Mouse (Mus musculus) layer of hippocampus, postnatal 10 days (tissue): ENCODE measurements around the gene Tcf7l2. TPM values are rescaled to one million over a fixed set of nuclear protein-coding genes. Genes with fewer than 3 reads are reported as not detected.

ENCODE experiments used
- DNase-seq, 2 experiments: peaks; one replicate each; pipeline ENCODE4 v3.0.0; 2021; ENCODE audit warnings: low spot score in 2 of 2
- total RNA-seq, 2 experiments: library from RNA; stranded (reverse); gene quantifications; 2 replicates each; pipeline ENCODE4 v1.2.3; 2021

Tcf7l2 gene
- total RNA-seq, 2 experiments from 2014 or later = 14.2 to 26.1 TPM

GRCm38 (mm10) chr19:55755462-55755861, 13.8 kb downstream of the Tcf7l2 start:
- no peak for DNase-seq

- peak in 1 of 2 experiments; percentile 27 for DNase-seq
Measured at GRCm38 (mm10) chr19:55756707-55757106, 15.1 kb downstream of the Tcf7l2 start.

GRCm38 (mm10) chr19:55757403-55757802, 15.8 kb downstream of the Tcf7l2 start:
- no peak for DNase-seq

GRCm38 (mm10) chr19:55758158-55758557, 16.5 kb downstream of the Tcf7l2 start:
- no peak for DNase-seq

GRCm38 (mm10) chr19:55759006-55759405, 17.4 kb downstream of the Tcf7l2 start:
- DNase-seq = no peak

GRCm38 (mm10) chr19:55761086-55761485, 19.5 kb downstream of the Tcf7l2 start:
- no peak for DNase-seq

- DNase-seq = no peak
Measured at GRCm38 (mm10) chr19:55762187-55762586, 20.6 kb downstream of the Tcf7l2 start.

- no peak for DNase-seq
Measured at GRCm38 (mm10) chr19:55765814-55766213, 24.2 kb downstream of the Tcf7l2 start.

GRCm38 (mm10) chr19:55767104-55767503, 25.5 kb downstream of the Tcf7l2 start:
- no peak for DNase-seq

GRCm38 (mm10) chr19:55767579-55767978, 26.0 kb downstream of the Tcf7l2 start:
- DNase-seq = no peak

GRCm38 (mm10) chr19:55768246-55768645, 26.6 kb downstream of the Tcf7l2 start:
- DNase-seq = no peak

- no peak for DNase-seq
Measured at GRCm38 (mm10) chr19:55768889-55769288, 27.3 kb downstream of the Tcf7l2 start.

GRCm38 (mm10) chr19:55774334-55774733, 32.7 kb downstream of the Tcf7l2 start:
- DNase-seq = no peak

GRCm38 (mm10) chr19:55774824-55775223, 33.2 kb downstream of the Tcf7l2 start:
- no peak for DNase-seq

- DNase-seq = peak; percentile 18 to 43
Measured at GRCm38 (mm10) chr19:55779871-55780270, 38.3 kb downstream of the Tcf7l2 start.

- DNase-seq = no peak
Measured at GRCm38 (mm10) chr19:55781087-55781486, 39.5 kb downstream of the Tcf7l2 start.

- DNase-seq = no peak
Measured at GRCm38 (mm10) chr19:55781681-55782080, 40.1 kb downstream of the Tcf7l2 start.

- no peak for DNase-seq
Measured at GRCm38 (mm10) chr19:55784796-55785418, 43.3 kb downstream of the Tcf7l2 start.

- DNase-seq = no peak
Measured at GRCm38 (mm10) chr19:55787420-55787819, 45.8 kb downstream of the Tcf7l2 start.

GRCm38 (mm10) chr19:55788285-55788904, 46.8 kb downstream of the Tcf7l2 start:
- no peak for DNase-seq

GRCm38 (mm10) chr19:55788905-55789295, 47.3 kb downstream of the Tcf7l2 start:
- DNase-seq = no peak

- no peak for DNase-seq
Measured at GRCm38 (mm10) chr19:55789838-55790237, 48.2 kb downstream of the Tcf7l2 start.

- no peak for DNase-seq
Measured at GRCm38 (mm10) chr19:55791293-55791692, 49.7 kb downstream of the Tcf7l2 start.
